Mouse (Mus musculus) activated CD4-positive, CD25-positive, alpha-beta regulatory T cell (primary cell): ENCODE measurements around the gene Senp6. TPM values are rescaled to one million over a fixed set of nuclear protein-coding genes. Genes with fewer than 3 reads are reported as not detected.

Experiments
- polyA plus RNA-seq, 2 experiments: library from polyadenylated mRNA; unstranded; fragments of 100-300 nt; shearing (Covaris generic); gene quantifications; one replicate each; pipeline ENCODE4 v1.2.1; 2017

The Senp6 gene
- polyA plus RNA-seq: 100 to 1,000 TPM in 1 of 2 experiments, 10 to 100 TPM in 1; 86.3 to 103 TPM

GRCm38 (mm10) chr9:80066367-80067220 is at the start of gene Senp6:
Gene Senp6, plus strand, starts transcription at chr9:80066903.

GRCm38 (mm10) chr9:80164611-80165474 is 98.1 kb downstream of the Senp6 start, which contains the start of gene Myo6:
Gene Myo6, plus strand, starts transcription at chr9:80165031.

Other genes starting within 250 kb of the Senp6 start
- under 1 TPM; 0.86 to 0.93 TPM for gene Filip1, start 54.1 kb upstream of the Senp6 start, polyA plus RNA-seq
- gene Myo6, start 98.1 kb downstream of the Senp6 start, polyA plus RNA-seq: 100 to 1,000 TPM in 1 of 2 experiments, 10 to 100 TPM in 1; 17.5 to 159 TPM